Mouse (Mus musculus): ENCODE results near the gene Fam240a.

Gene Fam240a

GRCm38 (mm10) chr9:110892552-110892951, 24.1 kb downstream of the Fam240a start:
- DNase-seq, result no peak

- DNase-seq, result peak; percentile 43
Measured at GRCm38 (mm10) chr9:110891077-110891828, 25.4 kb downstream of the Fam240a start.

- peak; percentile 60 for DNase-seq
Measured at GRCm38 (mm10) chr9:110890026-110890783, 26.5 kb downstream of the Fam240a start.

GRCm38 (mm10) chr9:110888935-110889334, 27.7 kb downstream of the Fam240a start:
- no peak for DNase-seq

GRCm38 (mm10) chr9:110887388-110888303, 29.0 kb downstream of the Fam240a start:
- no peak for DNase-seq

GRCm38 (mm10) chr9:110881953-110882352, 34.7 kb downstream of the Fam240a start:
- DNase-seq, result peak; percentile 54

- peak; percentile 65 for DNase-seq
Measured at GRCm38 (mm10) chr9:110880772-110881171, 35.9 kb downstream of the Fam240a start.

- DNase-seq, result peak; percentile 92
Measured at GRCm38 (mm10) chr9:110879998-110880561, 36.6 kb downstream of the Fam240a start, which contains the start of gene Tmie. Gene Tmie (minus strand): TSS chr9:110880113.

GRCm38 (mm10) chr9:110879191-110879920, 37.3 kb downstream of the Fam240a start, which contains the start of gene Als2cl:
Gene Als2cl (plus strand): TSS chr9:110879870.
- DNase-seq, result peak; percentile 87

GRCm38 (mm10) chr9:110877888-110878287, 38.8 kb downstream of the Fam240a start:
- peak; percentile 84 for DNase-seq

GRCm38 (mm10) chr9:110877353-110877752, 39.3 kb downstream of the Fam240a start:
- DNase-seq, result peak; percentile 47

- peak; percentile 73 for DNase-seq
Measured at GRCm38 (mm10) chr9:110875288-110875695, 41.4 kb downstream of the Fam240a start.

GRCm38 (mm10) chr9:110874660-110875191, 41.9 kb downstream of the Fam240a start:
- no peak for DNase-seq

- peak; percentile 57 for DNase-seq
Measured at GRCm38 (mm10) chr9:110873681-110874659, 42.7 kb downstream of the Fam240a start.

GRCm38 (mm10) chr9:110871030-110871429, 45.6 kb downstream of the Fam240a start:
- peak; percentile 70 for DNase-seq

Measured in kidney, adult 9 months (tissue).